Mouse (Mus musculus) cerebellum, postnatal 36 days (tissue): ENCODE measurements at regions not wholly inside any gene's neighbourhood (a gene's known extent, or its start where the extent isn't known, plus 50 kb on each side); places are given as distances from the start of the nearest gene placed in this dataset.

Source experiments
- DNase-seq, 2 experiments: peaks; one replicate each; pipeline ENCODE4 v3.0.0; 2021 to 2022; ENCODE audit warnings: mixed read lengths in 2 of 2

DNA sequence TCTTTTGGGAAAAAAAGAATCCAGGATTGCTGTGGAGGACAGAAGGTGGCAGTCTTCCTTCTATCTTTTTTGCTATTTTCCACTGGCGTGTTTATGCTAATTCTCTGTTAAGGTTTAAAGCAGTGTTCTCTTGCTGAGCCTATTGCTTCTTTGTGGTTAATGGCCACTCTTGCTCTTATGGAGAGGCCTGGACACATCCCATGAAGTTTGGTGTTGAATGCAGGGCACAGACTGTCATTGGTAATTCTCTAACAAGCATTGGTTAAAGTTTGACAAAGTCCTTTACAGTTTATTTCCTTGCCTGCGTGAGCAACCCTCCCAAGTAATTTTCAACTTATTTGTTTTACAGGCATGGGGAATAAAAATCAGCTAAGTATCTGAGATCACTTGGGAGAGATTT is 165.1 kb upstream of the Pdcd1 start:
- no peak for DNase-seq

DNA sequence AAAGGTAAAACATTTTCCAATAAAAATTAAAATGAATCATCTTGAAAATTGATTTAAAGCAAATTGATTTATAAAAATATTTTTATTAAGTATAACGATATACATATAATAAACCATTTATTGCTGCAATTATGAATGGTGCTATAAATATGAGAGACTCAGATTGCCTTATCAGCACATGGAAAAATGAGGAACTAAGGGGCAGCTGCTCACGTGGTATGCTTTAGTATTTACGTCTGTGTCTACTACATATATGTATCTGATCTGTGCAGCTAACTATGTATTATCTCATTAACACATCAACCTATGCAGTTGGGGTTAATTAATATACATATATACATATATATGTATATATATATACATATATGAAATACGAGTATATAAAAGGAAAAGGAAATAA is 156.6 kb upstream of the Pdcd1 start:
- DNase-seq: no peak

DNA sequence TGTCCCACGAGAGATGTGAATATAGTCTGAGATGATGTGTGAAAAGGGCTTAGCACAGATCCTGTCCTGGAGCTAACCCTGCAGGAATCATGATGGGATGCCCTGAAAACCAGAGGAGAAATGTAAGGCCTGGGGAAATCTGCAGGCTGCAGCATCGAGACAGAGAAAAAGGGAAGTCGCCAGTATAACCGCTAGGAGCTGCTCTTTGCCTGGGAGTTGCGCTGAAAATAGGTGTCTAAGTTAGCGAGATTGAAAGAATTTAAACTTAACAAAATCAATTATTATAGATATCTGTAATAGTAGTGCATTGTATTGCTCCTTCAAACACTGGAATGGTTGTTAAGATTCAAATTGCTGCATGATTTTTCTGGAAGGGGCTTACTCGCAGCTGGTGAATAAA is 155.5 kb upstream of the Pdcd1 start:
- no peak for DNase-seq

DNA sequence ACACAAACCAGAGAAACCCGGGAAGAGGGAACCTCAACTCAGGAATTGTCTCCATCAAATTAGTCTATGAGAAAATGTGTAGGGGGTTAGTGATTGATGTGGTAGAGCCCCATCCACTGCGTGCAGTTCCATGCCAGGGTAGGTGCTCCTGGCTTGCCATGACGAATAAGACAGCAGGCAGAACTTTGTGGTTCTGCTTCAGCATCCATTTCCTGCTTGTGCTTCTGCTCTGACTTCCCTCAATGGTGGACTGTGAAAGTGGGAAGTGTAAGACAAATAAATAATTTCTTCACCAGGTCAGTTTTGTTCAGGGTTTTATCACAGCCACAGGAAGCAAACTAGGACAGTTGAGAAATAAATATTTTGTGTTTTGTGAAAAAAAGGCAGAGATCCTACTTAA is 150.9 kb upstream of the Pdcd1 start:
- no peak for DNase-seq

DNA sequence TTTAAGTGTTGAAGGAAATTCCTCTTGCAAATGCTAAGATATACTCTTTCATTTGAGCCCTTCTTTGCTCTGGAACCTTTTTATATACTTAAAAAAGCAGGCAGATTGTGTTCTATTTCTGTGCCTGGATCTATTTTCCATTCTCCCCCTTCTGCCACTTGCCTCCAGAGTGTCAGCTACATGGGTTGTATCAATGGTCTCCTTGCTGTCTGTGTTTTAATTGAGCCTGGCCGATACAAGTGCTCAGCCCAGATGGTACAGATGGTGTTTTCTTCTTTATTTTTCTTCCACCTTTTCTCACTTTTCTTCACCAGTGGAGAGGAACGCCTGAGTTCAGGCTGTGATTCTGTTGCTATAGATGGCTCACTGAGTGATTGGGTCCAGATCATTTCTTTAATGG is 131.5 kb upstream of the Pdcd1 start:
- no peak for DNase-seq

DNA sequence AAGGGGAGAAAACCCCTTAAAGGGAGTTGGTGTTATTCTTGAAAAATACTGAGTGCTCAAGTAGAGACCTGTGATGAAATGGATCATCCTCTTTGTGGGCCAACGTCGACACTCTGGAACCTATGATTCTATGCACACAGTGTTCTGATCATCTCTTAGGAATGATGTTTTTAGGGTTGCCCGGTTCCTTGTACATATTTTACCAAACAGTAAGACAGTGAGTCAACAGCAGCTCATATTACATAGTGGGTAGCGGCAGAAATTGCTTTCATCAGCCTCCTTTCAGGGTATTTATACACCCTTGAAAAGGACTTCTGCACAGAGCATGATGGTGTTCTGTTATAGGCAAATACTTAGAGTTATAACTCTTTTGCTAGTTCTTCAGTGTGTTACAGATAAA is 97.6 kb upstream of the Pdcd1 start:
- DNase-seq: no peak

DNA sequence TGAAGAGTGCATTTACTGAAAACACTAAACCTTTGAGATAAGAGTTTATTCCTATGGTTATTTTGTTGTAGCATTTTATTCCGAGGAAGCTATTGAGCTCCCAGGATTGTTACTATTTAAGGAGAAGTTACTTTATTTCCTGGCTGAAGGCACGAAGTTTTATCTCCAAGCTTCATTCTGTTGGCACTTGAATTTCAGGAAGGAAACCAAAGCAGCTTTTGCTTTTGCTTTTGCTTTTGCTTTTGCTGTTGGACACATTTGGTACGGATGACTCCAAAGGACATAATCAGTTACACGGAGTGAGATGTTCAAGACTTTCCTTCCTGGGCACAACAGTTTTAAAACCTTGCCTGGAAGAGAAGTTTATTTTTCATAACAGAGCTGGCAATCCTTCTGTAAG is 94.7 kb upstream of the Pdcd1 start:
- DNase-seq: no peak

DNA sequence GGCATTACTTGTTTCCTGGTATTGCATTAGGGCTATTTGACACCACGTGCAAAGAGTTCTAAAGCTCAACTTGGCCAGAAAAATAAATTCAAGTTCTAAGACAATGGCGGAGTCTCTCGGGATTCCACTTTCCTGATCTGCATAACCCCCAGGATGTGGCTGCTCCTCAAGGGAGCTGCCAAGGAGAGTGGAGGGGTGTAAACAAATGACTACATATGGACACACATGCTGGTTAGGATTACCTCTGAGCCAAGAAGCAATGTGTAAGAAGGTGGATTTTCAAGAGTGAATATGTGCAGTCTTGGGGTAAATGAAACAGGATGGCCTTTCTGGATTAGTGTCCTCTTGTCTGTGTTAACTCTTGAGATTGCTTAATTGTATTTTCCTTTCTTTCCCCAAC is 88.2 kb upstream of the Pdcd1 start:
- DNase-seq: no peak

DNA sequence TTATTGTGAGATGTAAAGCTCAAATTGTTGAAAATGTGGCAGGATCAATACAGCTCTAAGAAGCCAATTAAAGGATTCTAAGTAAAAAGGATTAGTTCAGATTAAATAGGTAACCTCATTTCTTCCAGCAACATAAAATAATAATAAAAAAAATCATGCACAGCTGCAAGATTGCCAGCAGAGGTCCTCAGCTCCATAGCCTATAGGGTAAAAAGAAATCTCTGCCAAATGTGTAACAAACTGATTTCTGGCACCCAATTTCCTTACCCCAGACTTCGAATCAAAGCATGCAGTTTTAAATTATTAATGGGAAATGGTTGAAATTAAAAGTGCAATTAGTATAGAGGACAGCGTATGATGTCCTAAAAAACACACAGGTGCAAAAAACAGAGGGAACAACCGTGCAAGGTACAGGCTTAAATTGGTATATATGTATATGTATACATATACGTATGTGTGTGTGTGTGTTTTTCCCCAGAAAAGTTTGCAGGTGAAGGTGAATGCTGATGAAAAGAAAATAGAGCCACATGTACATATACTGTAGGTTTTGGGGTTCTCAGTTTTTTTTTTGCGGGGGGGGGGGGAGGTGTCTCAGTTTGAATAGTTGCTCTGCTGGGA is 87.2 kb upstream of the Pdcd1 start:
- DNase-seq: no peak

DNA sequence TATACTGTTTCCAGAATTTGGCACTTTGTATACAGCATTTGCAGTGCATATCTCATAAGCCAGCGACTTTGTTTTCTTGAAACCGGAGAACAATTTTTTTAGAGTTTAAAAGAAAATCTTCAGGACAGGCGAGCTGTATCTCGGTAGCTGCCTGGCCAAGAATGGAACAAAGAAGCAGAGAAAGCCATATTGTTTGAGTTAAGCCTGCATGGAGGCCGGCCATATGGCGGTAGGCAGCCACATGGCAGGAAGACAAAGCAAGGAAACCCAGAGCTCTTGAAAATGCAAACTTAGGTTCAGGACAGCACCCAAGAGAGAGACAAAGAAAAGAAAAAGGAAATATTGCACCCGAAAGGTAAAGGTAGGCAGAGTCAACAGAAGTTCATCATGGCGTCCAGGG is 84.4 kb upstream of the Pdcd1 start:
- no peak for DNase-seq
